Comparison of ENCODE assay signal across 9 mouse cellular contexts in genomic region chr4:47037321-47037657, GRCm38 (mm10). TPM values are rescaled to one million over a fixed set of nuclear protein-coding genes. Genes with fewer than 3 reads are reported as not detected.
DNase-seq lines count a peak whose midpoint lies in the region; ATAC-seq lines count a peak whose summit lies in the region.
"Had no signal": no experiment of that assay in that cellular context is flagged by ENCODE, and none has a peak within 500 bp of the region (broad histone marks: within the 10 kb centered on the region; RNA-seq: fewer than 3 reads in every experiment).

No protein-coding gene starts in this region.

- peaks cover 14% of the 10 kb centered on the region; the same call in 1 of the 2 replicates for H3K36me3 ChIP-seq in forebrain, embryonic 12.5 days (replicated peaks)
- H3K36me3 ChIP-seq in hindbrain, embryonic 13.5 days: peaks cover 40% of the 10 kb centered on the region
- H3K36me3 ChIP-seq: lung, embryonic 15.5 days had no signal

- no peak overlapping the region for H3K9ac ChIP-seq in forebrain, embryonic 12.5 days
- no peak overlapping the region for H3K9ac ChIP-seq in hindbrain, embryonic 13.5 days
- H3K9ac ChIP-seq: lung, embryonic 15.5 days had no signal

- H3K27ac ChIP-seq in forebrain, embryonic 12.5 days: no peak overlapping the region
- H3K27ac ChIP-seq in hindbrain, embryonic 13.5 days: no peak overlapping the region; the same call in 1 of the 2 replicates
- H3K27ac ChIP-seq: lung, embryonic 15.5 days had no signal

- no peaks in the 10 kb centered on the region for H3K9me3 ChIP-seq in forebrain, embryonic 12.5 days
- no peaks in the 10 kb centered on the region for H3K9me3 ChIP-seq in hindbrain, embryonic 13.5 days
- H3K9me3 ChIP-seq: lung, embryonic 15.5 days had no signal

- peak; percentile 39; the same call in 1 of the 2 replicates for ATAC-seq in forebrain, embryonic 12.5 days (ENCODE audit: low FRiP score)
- peak; percentile 61 for ATAC-seq in hindbrain, embryonic 13.5 days (ENCODE audit: low FRiP score)
- peak; percentile 77 for ATAC-seq in megakaryocyte-erythroid progenitor cell, adult 5-6 weeks (replicated peaks; ENCODE audit: low FRiP score, low TSS enrichment, poor library complexity, severe bottlenecking)

- H3K27me3 ChIP-seq in forebrain, embryonic 12.5 days: no peaks in the 10 kb centered on the region
- H3K27me3 ChIP-seq in hindbrain, embryonic 13.5 days: 0 out of 2 replicates have a peak, but pooled peaks cover 7% of the 10 kb centered on the region
- H3K27me3 ChIP-seq: lung, embryonic 15.5 days had no signal

- no peak overlapping the region for H3K4me3 ChIP-seq in forebrain, embryonic 12.5 days (replicated peaks)
- H3K4me3 ChIP-seq in hindbrain, embryonic 13.5 days: no peak overlapping the region
- H3K4me3 ChIP-seq: lung, embryonic 15.5 days had no signal

- DNase-seq in MN1 (ENCODE audit: low spot score): peak; percentile 70
- DNase-seq in c-Kit-positive CD71-positive TER-119-negative erythroid progenitor cells, embryonic 14.5 days (ENCODE audit: low read depth): peak; percentile 46
- peak; percentile 48 for DNase-seq in left cerebral cortex, adult 11 months (ENCODE audit: low spot score)
- peak; percentile 57 to 63 for DNase-seq in right cerebral cortex, postnatal 36 days (ENCODE audit: low spot score in 2 of 2)
- peak; percentile 40 for DNase-seq in yolk sac, embryonic 10.5 days (ENCODE audit: low spot score)

- H3K4me1 ChIP-seq in forebrain, embryonic 12.5 days: no peaks in the 10 kb centered on the region; the same call in 1 of the 2 replicates
- H3K4me1 ChIP-seq in hindbrain, embryonic 13.5 days (replicated peaks): peaks cover 16% of the 10 kb centered on the region
- H3K4me1 ChIP-seq: lung, embryonic 15.5 days had no signal

- WGBS in forebrain, embryonic 12.5 days: 18% methylated on average over 5 of the region's 5 CpGs
- WGBS in hindbrain, embryonic 13.5 days: 20% methylated on average over 5 of the region's 5 CpGs

- H3K4me2 ChIP-seq in forebrain, embryonic 12.5 days: no peak overlapping the region
- H3K4me2 ChIP-seq in hindbrain, embryonic 13.5 days: no peak overlapping the region
- H3K4me2 ChIP-seq: lung, embryonic 15.5 days had no signal

RNA-seq across cellular contexts. Expression of gene Anks6, which starts 19.9 kb away (rescaled TPM):
- polyA plus RNA-seq in forebrain, embryonic 12.5 days (2016; fragmentation: Nextera tagmentation; extraction: Ambion mirVana): 5.6 and 6.1 TPM in 2 replicates
- polyA plus RNA-seq in hindbrain, embryonic 13.5 days (2015; fragmentation: Nextera tagmentation; extraction: Ambion mirVana): 4.1 and 4.3 TPM in 2 replicates
- 0.32 TPM in 1 of 2 replicates, not detected in the other for total RNA-seq in megakaryocyte-erythroid progenitor cell, adult 5-6 weeks (2014; fragmentation: Nextera tagmentation)
- 0.09 TPM in 1 of 2 replicates, not detected in the other for total RNA-seq in megakaryocyte-erythroid progenitor cell, adult 5-6 weeks (2017)

RNA-seq across cellular contexts. Expression of gene Gabbr2, which starts 45.6 kb away (rescaled TPM):
- 0.51 and 0.53 TPM in 2 replicates for polyA plus RNA-seq in forebrain, embryonic 12.5 days (2016; fragmentation: Nextera tagmentation; extraction: Ambion mirVana)
- 4.0 and 4.8 TPM in 2 replicates for polyA plus RNA-seq in hindbrain, embryonic 13.5 days (2015; fragmentation: Nextera tagmentation; extraction: Ambion mirVana)
- total RNA-seq in megakaryocyte-erythroid progenitor cell, adult 5-6 weeks (2014; fragmentation: Nextera tagmentation): not detected in 2 replicates
- not detected in 2 replicates for total RNA-seq in megakaryocyte-erythroid progenitor cell, adult 5-6 weeks (2017)

RNA-seq across cellular contexts. Expression of gene Galnt12, which starts 54.4 kb away (rescaled TPM):
- 3.8 and 4.4 TPM in 2 replicates for polyA plus RNA-seq in forebrain, embryonic 12.5 days (2016; fragmentation: Nextera tagmentation; extraction: Ambion mirVana)
- 1.1 and 1.5 TPM in 2 replicates for polyA plus RNA-seq in hindbrain, embryonic 13.5 days (2015; fragmentation: Nextera tagmentation; extraction: Ambion mirVana)
- total RNA-seq in megakaryocyte-erythroid progenitor cell, adult 5-6 weeks (2014; fragmentation: Nextera tagmentation): not detected in 2 replicates
- total RNA-seq in megakaryocyte-erythroid progenitor cell, adult 5-6 weeks (2017): 0.19 and 0.34 TPM in 2 replicates
